Mouse (Mus musculus) kidney, postnatal 14 days (tissue): ENCODE measurements around the gene Lhfpl5.

ENCODE experiments used
- DNase-seq: peaks from one replicate; pipeline ENCODE4 v3.0.0; 2022; ENCODE audit warnings: mixed read lengths

Gene Lhfpl5

GRCm38 (mm10) chr17:28628248-28629124 is 53.0 kb downstream of the Lhfpl5 start:
- DNase-seq = peak; percentile 53

- no peak for DNase-seq
Observed at GRCm38 (mm10) chr17:28629125-28629524, 53.7 kb downstream of the Lhfpl5 start.
